Mouse (Mus musculus) spleen, postnatal 10 days (tissue): ENCODE results near the gene B4galt1.

Source experiments
- DNase-seq, 2 experiments: peaks; one replicate each; pipeline ENCODE4 v3.0.0; 2021 to 2022; ENCODE audit warnings: low spot score in 2 of 2

B4galt1 gene

DNA sequence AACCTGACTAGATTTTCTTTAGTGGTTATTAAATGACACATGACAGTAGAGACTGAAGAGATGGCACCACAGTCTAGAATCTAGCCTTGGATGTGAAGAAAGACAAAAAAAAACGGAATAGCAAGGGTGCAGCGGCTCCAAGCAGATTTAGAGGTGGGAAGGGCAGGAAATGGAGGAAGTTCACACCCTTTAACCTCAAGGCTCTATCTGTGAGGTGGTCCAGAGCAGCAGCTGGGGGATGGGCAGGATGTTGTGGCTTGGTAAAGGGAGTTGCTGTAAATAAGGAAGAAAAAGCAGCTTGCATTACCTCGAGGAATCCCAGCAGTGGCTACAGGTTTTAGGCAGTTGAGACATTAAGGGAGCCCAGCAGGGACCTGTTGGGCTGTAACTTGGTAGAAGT lies 72.7 kb downstream of the B4galt1 start:
- peak in 1 of 2 experiments; percentile 73 for DNase-seq

DNA sequence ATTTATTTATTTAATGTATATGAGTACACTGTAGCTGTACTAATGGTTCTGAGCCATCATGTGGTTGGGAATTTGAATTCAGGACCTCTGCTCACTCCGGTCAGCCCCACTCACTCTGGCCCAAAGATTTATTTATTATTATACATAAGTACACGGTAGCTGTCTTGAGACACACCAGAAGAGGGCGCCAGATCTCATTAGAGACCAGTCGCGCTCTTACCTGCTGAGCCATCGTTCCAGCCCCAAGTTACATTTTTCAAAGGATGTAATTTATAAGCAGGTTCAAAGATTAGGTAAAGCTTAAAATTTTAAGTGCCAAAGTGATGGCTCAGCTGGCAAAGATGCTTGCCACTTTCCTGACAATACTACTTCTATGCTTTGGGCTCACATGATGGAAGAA lies 75.1 kb downstream of the B4galt1 start:
- DNase-seq = peak in 1 of 2 experiments; percentile 30

DNA sequence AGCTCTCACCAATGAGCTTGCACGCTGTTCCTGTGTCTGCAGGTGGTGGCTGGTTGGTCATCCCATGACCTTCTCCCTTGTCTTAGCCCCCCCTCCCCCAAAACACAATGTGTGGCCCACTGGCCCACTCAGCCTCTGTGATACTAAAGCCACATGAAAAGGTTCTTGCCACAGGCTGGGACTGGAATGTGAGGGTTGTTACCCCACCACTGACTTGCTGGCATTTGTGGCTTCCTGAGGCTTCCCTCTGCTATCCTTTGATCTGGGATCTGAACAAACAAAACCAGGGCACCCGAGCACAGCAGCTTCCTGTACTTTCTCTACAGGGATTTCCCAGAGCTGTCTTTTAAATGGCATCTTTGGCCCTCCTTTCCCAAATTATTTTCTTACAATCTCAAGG lies 76.7 kb downstream of the B4galt1 start:
- DNase-seq = no peak

DNA sequence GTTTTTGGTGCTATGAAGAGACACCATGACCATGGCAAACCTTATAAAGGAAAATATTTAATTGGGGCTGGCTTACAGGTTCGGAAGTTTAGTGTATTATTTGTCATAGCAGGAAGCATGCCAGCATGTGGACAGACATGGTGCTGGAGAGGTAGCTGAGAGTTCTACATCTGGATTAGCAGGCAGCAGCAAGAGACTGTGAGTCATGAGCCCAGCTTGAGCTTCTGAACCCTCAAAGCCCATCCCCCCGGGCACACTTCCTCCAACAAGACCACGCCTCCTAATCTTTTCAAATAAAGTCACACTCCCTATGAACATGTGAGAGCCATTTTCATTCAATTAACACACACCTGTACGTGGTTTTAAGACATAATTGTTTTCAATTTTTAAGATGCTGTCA lies 77.4 kb downstream of the B4galt1 start:
- DNase-seq = peak in 1 of 2 experiments; percentile 37

DNA sequence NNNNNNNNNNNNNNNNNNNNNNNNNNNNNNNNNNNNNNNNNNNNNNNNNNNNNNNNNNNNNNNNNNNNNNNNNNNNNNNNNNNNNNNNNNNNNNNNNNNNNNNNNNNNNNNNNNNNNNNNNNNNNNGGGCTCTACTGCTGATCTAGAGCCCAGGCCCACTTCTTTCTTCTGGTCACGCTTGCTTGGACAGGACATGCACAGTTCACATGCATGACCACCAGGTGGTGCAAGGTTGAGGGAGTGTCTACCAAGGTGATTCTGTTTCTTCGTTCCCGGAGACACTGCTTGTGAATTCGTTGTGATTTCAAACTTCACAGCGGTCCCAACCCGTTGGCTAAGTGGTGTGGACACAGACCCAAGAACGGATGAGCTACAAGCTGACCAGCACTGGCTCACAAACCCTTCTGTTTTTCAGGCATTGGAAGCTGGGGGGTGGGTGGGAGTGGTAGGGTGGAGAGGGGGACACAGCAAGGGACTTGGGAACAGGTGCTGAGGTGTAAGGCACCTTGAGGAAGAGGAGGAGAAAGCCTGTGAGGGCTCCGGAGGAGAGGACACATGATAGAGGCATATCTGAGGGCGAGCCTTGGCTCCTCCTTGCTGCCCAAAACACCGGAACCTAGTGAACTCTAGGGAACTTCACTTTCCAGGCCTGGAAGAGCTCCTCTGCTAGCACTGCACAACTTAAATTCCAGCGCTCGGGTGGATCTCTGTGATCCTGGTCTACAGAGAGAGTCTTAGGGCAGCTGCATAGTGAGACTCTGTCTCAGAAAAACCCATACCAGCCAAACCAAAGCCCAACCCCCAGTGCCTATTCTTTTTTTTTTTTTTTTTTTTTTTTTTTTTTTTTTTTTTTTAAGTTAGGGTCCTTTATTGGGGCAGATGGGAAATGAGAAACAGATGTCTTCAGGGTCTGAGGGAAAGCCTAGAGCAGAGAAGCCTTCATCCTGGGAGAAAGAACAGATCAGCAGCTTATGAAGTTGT lies 79.2 kb downstream of the B4galt1 start:
- DNase-seq = peak; percentile 63 to 84

DNA sequence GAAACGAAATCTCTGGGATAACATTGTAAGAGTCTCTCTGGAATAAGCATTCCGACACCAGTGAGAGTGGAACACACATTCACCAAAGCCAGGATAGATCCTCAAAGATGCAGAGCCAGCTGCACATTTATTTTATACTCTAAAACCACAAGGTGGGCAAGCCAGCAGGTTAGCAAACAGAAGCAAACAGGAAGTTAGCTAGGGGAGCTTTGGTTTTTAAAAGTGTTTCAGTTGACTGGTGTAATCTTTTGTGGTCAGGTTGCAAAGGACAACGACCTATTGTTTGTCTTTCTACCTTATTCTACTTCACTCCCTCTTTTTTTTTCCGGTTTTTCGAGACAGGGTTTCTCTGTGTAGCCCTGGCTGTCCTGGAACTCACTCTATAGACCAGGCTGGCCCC lies 93.9 kb downstream of the B4galt1 start:
- no peak for DNase-seq

DNA sequence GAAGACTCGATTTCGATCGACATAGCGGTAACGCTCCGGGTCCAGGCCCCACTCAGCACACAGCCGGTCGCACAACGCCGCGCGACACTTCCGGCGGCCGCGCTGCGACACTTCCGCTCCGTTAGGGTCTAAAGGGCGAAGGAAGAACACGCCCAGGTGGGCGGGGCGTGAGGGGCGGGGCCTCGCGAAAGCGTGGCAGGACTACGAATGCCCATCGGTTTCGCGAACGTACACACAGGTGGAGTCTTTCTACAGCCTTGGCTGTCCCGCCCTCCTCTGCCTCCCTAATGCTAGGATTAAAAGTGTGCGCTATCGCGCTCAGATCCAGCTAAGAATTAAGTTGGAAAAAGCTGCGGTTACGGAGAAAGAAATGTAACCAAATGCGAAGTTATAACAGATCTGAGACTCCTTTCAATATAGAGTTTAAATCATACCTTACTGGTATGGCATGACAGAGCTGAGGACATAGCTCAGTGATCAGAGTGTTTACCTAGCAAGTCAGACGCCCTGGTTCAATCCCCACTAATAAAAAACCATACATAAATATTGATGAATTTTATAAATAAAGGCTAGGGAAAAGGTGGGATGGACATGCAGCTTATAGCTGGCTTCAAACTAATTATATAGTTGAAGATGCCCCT lies 95.9 kb downstream of the B4galt1 start, which contains the start of gene Smu1:
Gene Smu1, minus strand, starts transcription at position 144 of the 641 bp plus-strand sequence.
- DNase-seq = peak; percentile 94 to 99

DNA sequence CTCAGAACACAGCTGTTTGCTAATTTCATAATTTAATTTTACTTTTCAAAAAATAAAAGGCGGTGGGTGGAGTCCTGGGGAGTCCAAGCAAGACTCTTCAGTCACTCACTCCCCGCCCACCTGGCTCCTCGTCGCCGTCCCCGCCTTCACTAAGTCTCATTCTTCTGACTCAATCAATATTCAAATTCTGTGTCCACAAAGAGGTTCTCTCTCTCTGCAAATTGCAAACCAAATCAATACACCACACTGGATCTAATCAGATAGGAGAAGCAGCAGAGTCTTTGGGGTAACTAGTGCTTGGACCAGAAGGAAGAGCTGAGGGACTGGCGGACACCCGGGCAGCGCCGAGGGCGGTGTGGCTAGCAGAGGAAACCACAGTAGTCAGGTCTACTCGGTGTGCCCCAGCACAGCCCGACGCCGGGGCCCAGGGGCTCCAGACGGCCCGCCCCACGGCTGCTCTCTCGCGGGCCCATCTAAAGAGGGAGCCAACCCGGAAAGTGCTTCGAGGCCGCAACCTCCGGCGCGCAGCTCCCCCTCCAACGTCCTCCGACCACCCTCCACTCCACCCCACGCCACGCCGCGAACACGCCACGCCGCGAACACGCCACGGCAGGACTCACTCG lies 96.5 kb downstream of the B4galt1 start:
- peak in 1 of 2 experiments; percentile 53 for DNase-seq
